Mouse (Mus musculus) erythroblast, adult 5-6 weeks (primary cell): ENCODE results near the gene Fam155a. TPM values are rescaled to one million over a fixed set of nuclear protein-coding genes. Genes with fewer than 3 reads are reported as not detected.

Experiments used
- ATAC-seq: replicated peaks from 2 replicates; pipeline ENCODE4 v1.8.0; 2016; ENCODE audit warnings: moderate number of reproducible peaks, mild to moderate bottlenecking, moderate TSS enrichment, inconsistent platforms; ENCODE audit not compliant: poor library complexity, low FRiP score, severe bottlenecking
- total RNA-seq, 2 experiments: library from RNA; stranded (forward) in 1 of 2; stranded (reverse) in 1 of 2; fragments of 150-400 nt in 1 of 2; fragments of 200-764, 138-1000 nt in 1 of 2; gene quantifications; 2 replicates each; pipeline versions ENCODE4 v1.2.3 to v1.2.4; 2015 to 2017; ENCODE audit warnings: low replicate concordance in 2 of 2

Gene Fam155a
- total RNA-seq, 2 experiments from 2014 or later: 0.09 TPM; not detected in 1

DNA sequence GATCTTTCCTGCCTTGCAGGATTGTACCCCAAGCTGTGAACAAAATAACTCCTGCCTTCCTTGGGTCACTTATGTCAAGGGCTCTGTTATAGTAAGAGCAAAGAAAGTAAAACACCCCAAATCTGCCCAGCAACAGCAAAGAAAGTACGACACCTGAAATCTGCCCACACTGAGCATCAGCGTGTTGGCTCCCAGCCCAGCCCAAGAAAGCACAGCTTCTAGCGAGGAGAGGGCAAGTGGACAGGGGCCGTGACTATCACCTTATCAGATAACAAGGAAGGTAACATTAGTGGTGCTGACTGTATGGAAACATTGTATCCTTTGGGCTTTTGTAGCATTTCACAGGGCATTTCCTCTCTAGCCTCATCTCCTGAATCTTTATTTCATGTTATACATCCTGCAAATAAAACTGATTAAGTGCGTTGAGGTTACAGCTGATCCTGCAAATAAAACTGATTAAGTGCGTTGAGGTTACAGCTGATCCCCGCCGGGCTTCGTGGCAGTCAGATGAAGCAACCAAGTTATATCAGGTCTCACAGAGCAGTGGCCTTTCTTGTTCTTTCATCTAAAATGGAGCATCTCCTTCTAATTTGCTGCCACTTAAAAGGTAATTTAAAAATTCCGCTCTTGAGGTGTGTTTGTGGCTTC, 435.6 kb downstream of the Fam155a start:
- no peak for ATAC-seq

GRCm38 (mm10) chr8:9332766-9333165, 438.2 kb downstream of the Fam155a start:
- ATAC-seq: no peak

GRCm38 (mm10) chr8:9309456-9309855, 461.5 kb downstream of the Fam155a start:
- no peak for ATAC-seq

- no peak for ATAC-seq
Observed at GRCm38 (mm10) chr8:9303526-9304135, 467.3 kb downstream of the Fam155a start.

DNA sequence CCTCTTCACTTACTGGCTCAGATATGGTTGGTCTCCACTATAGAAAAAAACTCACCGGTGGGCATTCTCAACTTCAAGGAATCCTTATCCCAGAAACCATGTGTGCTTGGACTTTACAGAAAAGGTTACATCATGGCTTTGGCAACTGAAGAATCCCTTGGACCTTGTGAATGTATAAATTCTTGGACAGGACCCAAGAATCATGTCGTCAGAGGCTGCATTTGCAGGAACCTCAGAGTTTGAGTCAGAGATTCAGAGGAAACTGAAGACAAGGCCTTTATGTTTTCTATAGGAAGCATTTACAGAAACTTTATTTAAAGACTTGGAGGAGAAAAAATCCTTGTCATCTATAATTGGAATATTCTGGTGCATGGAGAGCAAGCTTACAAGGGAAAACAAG, 475.9 kb downstream of the Fam155a start:
- ATAC-seq: no peak

DNA sequence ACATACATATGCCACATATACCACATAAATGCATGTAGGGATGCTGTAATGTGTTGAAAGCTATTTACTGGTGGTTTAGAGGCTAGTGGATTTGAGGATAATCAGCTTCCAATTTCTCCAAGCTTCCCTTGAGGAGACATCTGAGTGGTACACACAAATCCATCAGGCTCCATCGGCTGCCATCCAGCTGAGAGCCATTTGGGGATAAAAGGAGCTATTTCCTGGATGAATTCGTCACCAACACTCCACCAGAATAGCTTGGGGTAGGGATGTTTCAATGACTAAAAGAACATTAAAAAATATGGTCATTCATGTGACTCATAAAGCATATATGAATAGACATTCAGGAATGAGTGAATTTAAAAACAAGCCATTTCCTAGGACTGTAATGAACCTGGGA, 478.4 kb downstream of the Fam155a start:
- ATAC-seq: no peak

DNA sequence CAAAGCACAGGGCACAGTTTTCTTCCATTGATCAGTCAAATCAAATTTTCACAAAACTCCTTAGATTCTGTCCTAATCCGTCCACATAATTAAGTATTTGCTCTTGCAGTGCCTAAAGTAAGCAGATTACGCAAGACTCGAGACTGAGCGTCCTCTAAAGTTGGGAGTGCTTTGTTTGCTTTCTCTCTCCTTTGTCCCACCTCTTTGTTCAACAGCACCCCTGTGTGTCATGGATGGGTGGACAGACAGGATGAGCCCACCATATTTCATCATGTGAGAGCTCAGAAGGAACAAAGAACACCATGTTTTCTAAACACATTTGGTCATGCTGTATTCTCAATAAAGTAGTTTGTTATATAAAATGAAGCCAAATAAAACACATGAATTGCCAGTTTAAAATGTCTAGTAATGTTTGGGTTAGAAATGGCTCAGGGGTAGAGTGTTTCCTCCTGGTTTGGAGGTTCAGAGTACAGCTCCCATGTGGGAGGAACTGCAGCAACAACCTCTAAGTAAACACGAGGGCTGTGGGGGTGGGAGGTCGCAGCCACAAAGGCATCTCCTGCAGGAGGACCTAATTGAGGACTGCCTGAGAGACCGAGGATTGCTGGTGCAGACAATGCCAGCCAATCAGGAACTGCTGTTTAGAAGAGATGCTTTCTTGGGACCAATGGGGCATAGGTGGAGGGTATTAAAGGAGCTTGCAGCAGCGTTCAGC, 482.8 kb downstream of the Fam155a start:
- ATAC-seq: no peak

- no peak for ATAC-seq
Observed at GRCm38 (mm10) chr8:9274117-9274516, 496.8 kb downstream of the Fam155a start.

- ATAC-seq: no peak
Observed at GRCm38 (mm10) chr8:9264378-9264777, 506.6 kb downstream of the Fam155a start.

DNA sequence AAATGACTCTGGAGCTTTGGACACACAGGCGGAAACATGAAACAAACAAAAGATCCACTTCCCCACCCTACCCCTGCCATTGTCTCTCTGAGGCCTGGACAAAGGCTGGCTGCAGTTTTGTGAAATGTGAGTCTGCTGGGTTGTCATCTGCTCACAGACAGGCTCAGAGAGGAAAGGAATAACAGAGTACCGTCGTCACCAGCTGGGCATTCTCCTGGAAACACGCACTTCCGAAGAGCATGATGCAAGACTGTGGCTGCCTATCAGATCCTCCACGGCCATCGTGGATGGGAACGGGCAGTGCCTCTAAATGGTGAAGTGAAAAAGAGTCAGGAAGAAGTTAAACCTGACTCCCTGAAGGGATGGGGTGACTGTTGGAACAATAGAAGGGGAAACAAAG, 509.4 kb downstream of the Fam155a start:
- ATAC-seq: no peak

- ATAC-seq: no peak
Observed at GRCm38 (mm10) chr8:9255316-9255715, 515.6 kb downstream of the Fam155a start.

- ATAC-seq: no peak
Observed at GRCm38 (mm10) chr8:9252991-9253390, 518.0 kb downstream of the Fam155a start.

GRCm38 (mm10) chr8:9248109-9248821, 522.7 kb downstream of the Fam155a start:
- ATAC-seq: no peak

GRCm38 (mm10) chr8:9245994-9246393, 525.0 kb downstream of the Fam155a start:
- no peak for ATAC-seq

DNA sequence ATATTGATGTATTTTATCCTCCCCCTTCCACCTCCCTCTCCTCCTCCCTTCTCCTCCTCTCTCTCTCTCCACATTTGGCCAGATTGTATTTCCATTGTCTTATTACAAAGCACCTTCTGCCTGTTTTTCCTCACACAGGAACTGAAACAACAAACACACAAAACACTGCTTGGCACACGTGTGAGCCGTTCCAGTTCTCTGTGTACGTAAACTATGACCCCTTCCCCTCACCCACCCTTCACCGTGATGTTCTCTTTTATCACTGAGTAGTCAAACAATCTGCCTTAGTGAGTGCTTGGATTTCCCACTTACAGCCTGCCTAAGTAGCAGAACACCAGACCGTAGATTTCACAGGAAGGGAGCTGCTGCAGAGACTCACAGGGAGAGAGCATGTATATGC, 530.0 kb downstream of the Fam155a start:
- no peak for ATAC-seq

- no peak for ATAC-seq
Observed at GRCm38 (mm10) chr8:9239741-9240140, 531.2 kb downstream of the Fam155a start.

DNA sequence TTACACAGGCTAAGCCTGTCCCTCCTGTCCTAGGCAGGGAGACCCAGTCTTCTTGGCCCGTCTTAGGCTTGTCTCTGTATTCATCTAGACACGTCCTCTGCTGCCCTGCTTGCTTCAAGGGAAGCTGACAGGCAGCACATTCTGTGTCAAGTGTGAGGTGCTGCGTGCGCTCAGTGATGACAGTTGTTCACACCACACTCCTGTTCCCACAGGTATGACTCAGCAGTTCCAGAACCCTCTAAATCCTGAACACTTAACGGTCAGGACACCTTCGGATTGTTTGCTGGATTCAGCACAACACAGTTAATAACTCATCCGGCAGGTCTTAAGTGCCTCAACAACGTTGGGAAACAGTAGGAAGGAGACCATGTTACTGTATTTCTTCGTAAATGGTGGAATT, 532.0 kb downstream of the Fam155a start:
- no peak for ATAC-seq

GRCm38 (mm10) chr8:9233326-9233919, 537.5 kb downstream of the Fam155a start:
- no peak for ATAC-seq

GRCm38 (mm10) chr8:9227779-9228464, 543.0 kb downstream of the Fam155a start:
- ATAC-seq: no peak

DNA sequence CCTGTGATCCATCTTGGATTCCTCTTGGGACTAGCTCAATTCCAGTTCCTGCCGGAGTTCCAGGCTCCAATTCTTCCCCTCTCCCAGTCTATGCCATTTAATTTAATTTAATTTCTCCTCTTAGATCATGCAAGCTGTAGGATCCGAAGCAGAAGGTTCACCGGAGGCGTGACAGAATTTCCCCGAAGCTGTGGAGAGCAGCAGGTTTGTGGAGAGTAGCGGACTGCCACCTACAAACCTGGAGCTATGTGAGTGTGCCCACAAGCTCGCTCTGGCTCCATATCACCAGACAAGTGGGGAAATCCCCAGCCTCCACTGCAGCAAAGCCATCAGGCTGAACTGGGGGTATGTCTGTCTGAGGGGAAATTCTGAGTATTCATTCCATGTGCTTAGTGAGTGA, 544.2 kb downstream of the Fam155a start:
- ATAC-seq: no peak
